Mouse (Mus musculus): ENCODE measurements around the gene Cit. TPM values are rescaled to one million over a fixed set of nuclear protein-coding genes. Genes with fewer than 3 reads are reported as not detected.

Cit gene
- total RNA-seq, 2 experiments from 2014 or later, result 1.4 to 2.1 TPM

GRCm38 (mm10) chr5:115994101-115994500 is 149.0 kb downstream of the Cit start:
- intact Hi-C loops (cut with DNase I), result no loop called here
- DNase-seq (ENCODE audit: low spot score), result no peak

DNA sequence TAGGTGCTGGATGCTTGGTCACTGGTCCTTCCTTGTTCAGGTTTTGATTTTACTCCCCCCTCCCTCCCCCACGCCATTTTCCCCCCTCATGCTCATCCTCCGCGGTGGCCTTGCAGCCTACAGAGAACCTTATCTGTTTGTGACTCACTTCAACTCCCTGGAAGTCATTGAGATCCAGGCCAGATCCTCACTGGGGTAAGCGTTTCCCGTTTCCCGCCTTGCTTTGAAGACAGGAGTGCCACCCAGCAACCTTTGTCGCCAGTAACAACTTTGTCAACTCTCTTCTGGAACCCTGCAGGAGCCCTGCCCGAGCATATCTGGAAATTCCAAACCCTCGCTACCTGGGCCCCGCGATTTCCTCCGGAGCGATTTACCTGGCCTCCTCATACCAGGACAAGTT is 152.3 kb downstream of the Cit start:
- no peak for DNase-seq (ENCODE audit: low spot score)
- intact Hi-C loops (cut with DNase I), result no loop called here

- intact Hi-C loops (cut with DNase I), result no loop called here
- no peak for DNase-seq (ENCODE audit: low spot score)
Measured at GRCm38 (mm10) chr5:116003154-116003553, 158.1 kb downstream of the Cit start.

- DNase-seq (ENCODE audit: low spot score), result no peak
- intact Hi-C loops (cut with DNase I), result no loop called here
Measured at GRCm38 (mm10) chr5:116003825-116004224, 158.7 kb downstream of the Cit start.

- intact Hi-C loops (cut with DNase I), result no loop called here
- DNase-seq (ENCODE audit: low spot score), result no peak
Measured at GRCm38 (mm10) chr5:116004271-116004670, 159.2 kb downstream of the Cit start.

DNA sequence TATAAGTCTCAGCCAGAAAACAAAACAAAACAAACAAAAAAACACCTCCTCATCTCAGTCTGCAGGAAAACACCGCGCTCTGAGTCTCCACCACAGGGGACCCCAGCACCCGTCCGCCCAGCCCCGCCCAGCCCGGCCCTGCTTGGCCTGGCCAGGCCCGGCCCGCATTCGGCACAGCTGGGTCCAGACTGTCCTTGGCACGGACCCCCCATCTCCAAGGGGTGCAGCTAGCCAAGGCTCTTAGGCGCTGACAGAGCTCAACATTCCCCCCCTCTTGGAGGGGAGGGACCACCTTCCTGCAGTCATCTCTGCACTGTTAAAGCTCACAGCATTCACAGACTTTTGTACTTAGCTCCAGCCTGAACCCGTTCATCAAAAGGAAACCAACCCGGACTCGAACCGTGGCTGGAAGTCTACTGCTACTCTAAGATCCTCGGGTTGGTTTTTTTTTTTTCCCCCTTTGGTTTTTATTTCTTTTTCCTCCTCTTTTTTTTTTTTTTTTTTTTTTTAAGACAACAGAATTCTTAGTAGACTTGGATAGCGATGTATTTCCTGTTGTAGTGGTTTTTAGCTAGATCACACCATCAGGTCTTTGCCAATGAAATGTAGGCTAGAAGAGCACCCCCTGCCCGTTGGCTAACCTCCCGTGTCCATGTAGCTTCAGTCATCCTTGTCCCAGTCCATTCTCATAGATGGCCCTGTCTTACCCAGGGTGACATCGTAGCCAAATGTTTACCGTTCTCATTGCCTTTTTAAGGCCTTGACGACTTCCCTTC is 161.4 kb downstream of the Cit start:
- intact Hi-C loops (cut with DNase I), result loop anchor here (5.0 kb wide), 1 partner anchor 214 kb away; no protein-coding TSS in a partner anchor
- no peak for DNase-seq (ENCODE audit: low spot score)

DNA sequence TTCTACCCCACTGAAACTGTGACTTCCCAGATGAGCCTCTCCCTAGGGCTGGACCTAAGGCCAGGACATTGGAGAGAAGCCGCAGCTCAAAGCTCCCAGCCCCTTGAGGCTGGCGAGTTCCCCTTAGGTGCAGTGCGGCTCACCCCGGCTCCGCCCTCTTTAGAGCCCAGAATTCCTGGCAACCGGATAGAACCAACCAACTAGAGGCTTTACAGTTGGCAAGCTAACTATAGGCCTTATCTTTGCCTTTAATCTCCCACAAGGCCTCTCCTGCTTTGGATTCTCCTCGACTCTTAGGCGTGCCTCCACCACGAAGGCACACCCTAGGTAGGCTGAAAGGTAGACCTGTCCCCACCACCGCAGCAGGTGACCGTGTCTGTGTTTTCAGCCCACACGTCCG is 162.6 kb downstream of the Cit start:
- intact Hi-C loops (cut with DNase I), result loop anchor here (5.0 kb wide), 1 partner anchor 215 kb away; no protein-coding TSS in a partner anchor
- no peak for DNase-seq (ENCODE audit: low spot score)

DNA sequence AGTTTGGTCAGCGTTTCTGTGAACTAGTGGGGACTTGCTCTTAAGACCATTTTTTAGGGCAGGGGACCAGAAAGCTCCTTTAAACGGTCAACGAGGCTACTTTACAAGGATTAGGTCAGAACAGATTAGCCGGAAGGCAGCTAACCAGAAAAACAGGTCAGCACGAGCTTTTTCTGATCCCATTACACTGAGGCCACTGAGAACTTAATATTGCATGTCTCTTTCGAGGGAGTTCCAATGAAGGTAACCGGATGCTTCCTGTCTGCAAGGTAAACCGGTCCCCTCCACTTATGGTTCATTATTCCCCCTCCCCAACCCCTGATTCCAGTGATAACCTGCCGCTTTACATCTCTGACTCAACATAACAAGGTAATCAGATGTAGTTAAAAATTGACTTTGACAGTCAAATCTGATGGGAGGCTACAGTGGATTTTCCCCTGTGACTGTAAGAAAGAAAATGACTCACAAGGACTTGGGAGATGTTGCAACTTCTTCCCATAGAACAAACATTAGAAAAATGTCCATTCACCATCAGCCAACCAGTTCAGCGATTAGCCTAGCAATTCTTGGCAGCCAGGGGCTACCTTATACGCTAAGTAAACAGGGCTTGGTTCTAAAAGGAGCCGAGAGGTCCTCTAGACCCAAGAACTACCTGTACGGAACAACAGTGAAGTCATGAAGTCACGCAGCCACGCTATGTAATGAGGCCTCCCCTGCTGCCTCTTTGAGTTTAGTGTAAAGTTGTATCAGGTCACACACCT is 164.2 kb downstream of the Cit start:
- DNase-seq (ENCODE audit: low spot score), result no peak
- intact Hi-C loops (cut with DNase I), result loop anchor here (5.0 kb wide), 1 partner anchor 217 kb away; no protein-coding TSS in a partner anchor

DNA sequence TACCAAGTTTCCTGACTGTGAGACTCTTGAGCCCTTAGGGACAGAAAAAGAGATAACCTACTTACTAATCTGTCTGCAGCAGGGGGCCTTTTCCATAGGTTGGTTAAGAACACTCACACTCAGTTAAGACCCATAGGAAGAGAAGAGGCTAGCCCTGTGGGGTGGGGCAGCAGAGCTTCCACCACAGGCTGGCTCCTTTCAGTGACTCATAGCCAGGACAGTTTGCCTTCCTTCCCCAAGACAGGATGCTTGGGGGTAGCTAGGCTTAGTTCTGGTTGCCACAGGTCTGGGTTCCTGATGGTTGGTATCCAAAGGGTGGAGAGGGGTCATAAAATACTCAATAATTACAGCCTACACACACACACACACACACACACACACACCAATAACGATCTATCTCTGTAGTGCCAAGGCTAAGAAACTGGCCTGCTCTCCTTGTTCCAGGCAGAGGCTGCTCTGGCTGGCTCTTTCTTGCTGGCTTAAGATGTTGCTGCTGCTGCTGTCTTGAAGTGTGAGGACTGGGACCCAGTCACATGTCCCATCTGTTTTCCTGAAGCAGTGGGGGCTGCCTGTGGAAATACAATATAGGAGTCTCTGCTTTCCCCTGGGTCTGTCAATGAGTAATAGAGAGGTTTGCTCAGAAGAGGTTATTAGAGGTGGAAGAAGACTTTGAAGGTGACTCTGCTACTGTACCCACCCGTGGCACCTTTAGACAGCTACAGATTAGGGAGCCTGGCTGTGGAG is 165.0 kb downstream of the Cit start:
- intact Hi-C loops (cut with DNase I), result loop anchor here (5.0 kb wide), 1 partner anchor 218 kb away; no protein-coding TSS in a partner anchor
- no peak for DNase-seq (ENCODE audit: low spot score)

GRCm38 (mm10) chr5:116011700-116012099 is 166.6 kb downstream of the Cit start:
- no peak for DNase-seq (ENCODE audit: low spot score)
- intact Hi-C loops (cut with DNase I), result no loop called here

GRCm38 (mm10) chr5:116012503-116012902 is 167.4 kb downstream of the Cit start:
- intact Hi-C loops (cut with DNase I), result no loop called here
- DNase-seq (ENCODE audit: low spot score), result no peak

- intact Hi-C loops (cut with DNase I), result no loop called here
- no peak for DNase-seq (ENCODE audit: low spot score)
Measured at GRCm38 (mm10) chr5:116013821-116014220, 168.7 kb downstream of the Cit start.

GRCm38 (mm10) chr5:116014237-116014636 is 169.2 kb downstream of the Cit start:
- intact Hi-C loops (cut with DNase I), result no loop called here
- DNase-seq (ENCODE audit: low spot score), result no peak

GRCm38 (mm10) chr5:116016542-116016941 is 171.5 kb downstream of the Cit start:
- intact Hi-C loops (cut with DNase I), result no loop called here
- no peak for DNase-seq (ENCODE audit: low spot score)

DNA sequence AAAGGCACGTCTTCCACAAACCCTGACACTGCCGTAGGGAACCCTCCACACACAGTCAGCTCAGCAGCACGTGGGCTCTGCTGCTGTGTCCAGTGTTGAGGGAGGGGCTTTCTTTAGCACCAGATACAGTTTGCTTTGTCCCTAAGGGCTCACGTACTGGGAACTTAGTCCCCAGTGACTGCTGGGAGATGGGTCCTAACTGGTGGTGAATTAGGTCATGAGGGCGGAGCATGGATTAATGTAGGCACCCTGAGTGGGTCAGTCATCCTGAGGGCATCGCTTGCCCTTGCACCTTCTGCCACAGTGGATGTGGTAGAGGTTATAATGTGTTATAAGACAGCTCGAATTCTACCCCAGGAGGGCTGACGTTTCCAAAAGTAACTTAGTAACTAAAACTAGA is 172.3 kb downstream of the Cit start:
- intact Hi-C loops (cut with DNase I), result no loop called here
- no peak for DNase-seq (ENCODE audit: low spot score)

DNA sequence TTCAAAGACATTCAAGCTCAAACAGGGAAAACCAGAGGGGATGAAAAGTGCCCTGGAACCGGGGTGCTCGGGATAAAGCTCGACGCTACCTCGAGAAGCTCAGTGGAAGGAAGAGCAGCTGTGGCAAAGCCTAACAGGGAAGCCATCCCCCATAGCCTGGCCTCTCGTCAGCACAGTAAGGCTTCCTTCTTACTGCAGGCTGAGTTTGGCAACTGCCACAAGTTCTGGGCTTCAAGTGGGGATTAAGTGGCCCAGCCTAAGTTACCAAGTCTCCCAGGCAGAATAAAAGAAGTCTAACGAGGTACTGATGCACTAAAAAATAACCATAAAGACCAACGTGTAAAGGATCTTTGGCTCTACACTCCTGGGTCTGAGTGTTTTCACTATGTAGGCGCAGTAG is 173.1 kb downstream of the Cit start:
- intact Hi-C loops (cut with DNase I), result no loop called here
- DNase-seq (ENCODE audit: low spot score), result no peak

DNA sequence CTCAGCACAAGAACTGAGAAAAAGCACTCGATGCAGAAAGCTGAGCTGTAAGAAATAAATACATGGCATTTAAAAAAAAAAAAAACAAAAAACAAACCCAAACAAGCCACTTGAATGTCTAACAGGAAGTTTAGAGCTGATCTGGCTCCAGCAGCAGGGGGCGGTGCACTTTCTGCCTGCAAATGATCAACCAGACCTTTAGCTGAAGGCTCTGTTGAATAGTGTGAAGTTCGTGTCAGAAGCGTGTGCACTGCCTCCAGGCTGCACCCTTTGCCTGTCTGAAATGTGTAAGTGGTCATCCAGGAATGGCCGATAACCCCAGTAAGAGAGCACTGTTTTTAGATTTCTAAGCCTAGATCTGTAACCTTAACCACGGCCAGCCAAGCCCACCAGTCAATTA is 173.7 kb downstream of the Cit start:
- intact Hi-C loops (cut with DNase I), result no loop called here
- DNase-seq (ENCODE audit: low spot score), result no peak

DNA sequence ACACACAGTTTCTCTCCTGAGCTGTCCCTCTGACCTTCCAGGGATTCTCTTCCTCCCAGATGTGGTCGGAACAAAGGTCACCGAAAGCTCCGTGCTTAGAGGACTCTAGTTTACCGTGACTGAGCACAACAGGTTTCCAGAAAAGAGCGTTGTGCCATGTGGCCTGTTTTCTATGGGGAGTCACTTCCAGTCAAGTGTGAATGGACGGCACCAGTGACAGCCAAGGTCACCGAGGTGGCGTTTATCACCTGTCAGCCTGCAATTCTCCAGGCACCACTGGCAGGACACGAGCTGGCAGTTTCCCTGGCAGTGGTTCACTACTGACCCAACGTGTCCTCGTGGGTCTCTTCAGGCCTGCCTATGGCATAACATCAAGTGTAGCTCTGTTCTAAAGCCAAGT is 174.3 kb downstream of the Cit start:
- intact Hi-C loops (cut with DNase I), result no loop called here
- peak; percentile 31 for DNase-seq (ENCODE audit: low spot score)

DNA sequence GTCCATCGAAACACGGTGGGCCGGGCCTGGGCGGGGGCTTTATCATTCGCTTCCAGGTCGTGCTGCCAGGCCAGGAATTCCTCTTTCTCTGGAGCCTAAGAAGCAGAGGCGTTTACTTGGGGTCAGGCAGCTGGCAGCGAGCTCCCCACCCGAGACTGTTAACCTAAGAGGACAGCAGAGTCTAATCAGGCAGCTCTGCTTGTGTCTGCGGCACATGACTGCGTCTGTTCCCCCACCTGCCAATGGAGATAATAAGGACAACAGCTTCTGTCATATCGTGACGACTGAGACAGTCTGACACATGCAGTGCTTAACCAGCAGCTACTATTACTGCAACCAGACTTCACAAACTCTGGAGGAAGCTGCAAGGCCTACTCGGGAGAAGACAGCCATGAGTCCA is 176.5 kb downstream of the Cit start:
- intact Hi-C loops (cut with DNase I), result loop anchor here (10.0 kb wide), 1 partner anchor 367 kb away; no protein-coding TSS in a partner anchor
- no peak for DNase-seq (ENCODE audit: low spot score)

DNA sequence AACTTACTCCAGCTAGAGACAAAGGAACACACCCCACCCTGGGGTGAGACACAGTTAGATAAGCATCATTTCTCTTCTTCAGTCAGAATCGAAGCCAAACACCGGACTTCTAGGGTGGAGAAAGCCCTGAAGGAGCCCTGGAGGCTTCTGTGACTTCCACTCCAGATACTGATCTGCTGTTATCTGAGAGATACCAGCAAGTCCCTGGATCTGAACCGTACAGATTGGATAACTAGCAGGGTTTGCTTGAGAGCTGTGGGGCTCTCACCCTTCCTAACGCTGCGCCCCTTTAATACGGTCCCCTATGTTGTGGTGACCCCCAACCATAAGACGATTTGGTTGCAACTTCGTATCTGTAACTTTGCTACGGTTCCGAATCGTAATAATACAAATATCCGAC is 177.1 kb downstream of the Cit start:
- no peak for DNase-seq (ENCODE audit: low spot score)
- intact Hi-C loops (cut with DNase I), result loop anchor here (10.0 kb wide), 1 partner anchor 367 kb away; no protein-coding TSS in a partner anchor

Measured in heart, postnatal 25 days (tissue).